Mouse (Mus musculus) retina, adult 2 months (tissue): ENCODE results near the gene Shmt1.
"Not testable (repeated sequence)": the region's sequence is repeated elsewhere in the genome, so short reads cannot be mapped to it uniquely, and the experiment has no call there.

Source experiments
- DNase-seq: peaks from one replicate; pipeline ENCODE4 v3.0.0-alpha.2; 2012; ENCODE audit warnings: low read depth, low spot score

Gene Shmt1

GRCm38 (mm10) chr11:60811618-60812017 lies at the start of gene Shmt1:
Gene Shmt1 (minus strand): TSS chr11:60811718.
- DNase-seq = not testable (repeated sequence)

- no peak for DNase-seq
These were observed 45.1 kb upstream of the Shmt1 start for GRCm38 (mm10) chr11:60856587-60856986.

- no peak for DNase-seq
These were observed 33.9 kb upstream of the Shmt1 start for GRCm38 (mm10) chr11:60845415-60845814.

- DNase-seq = no peak
These were observed 31.9 kb upstream of the Shmt1 start for GRCm38 (mm10) chr11:60843412-60843811.

- DNase-seq = no peak
These were observed 30.1 kb upstream of the Shmt1 start for GRCm38 (mm10) chr11:60841467-60842200.

GRCm38 (mm10) chr11:60837644-60838406 lies 26.3 kb upstream of the Shmt1 start:
- no peak for DNase-seq

GRCm38 (mm10) chr11:60836897-60837296 lies 25.4 kb upstream of the Shmt1 start:
- DNase-seq = no peak

- DNase-seq = peak; percentile 87
These were observed 19.0 kb upstream of the Shmt1 start, which contains the start of gene Dhrs7b for GRCm38 (mm10) chr11:60830433-60831052. Gene Dhrs7b (plus strand): TSS chr11:60830631.

- no peak for DNase-seq
These were observed 17.4 kb upstream of the Shmt1 start for GRCm38 (mm10) chr11:60828903-60829302.

GRCm38 (mm10) chr11:60827241-60827945 lies 15.9 kb upstream of the Shmt1 start:
- DNase-seq = no peak

GRCm38 (mm10) chr11:60826700-60827099 lies 15.2 kb upstream of the Shmt1 start:
- no peak for DNase-seq

GRCm38 (mm10) chr11:60825191-60825590 lies 13.7 kb upstream of the Shmt1 start:
- DNase-seq = no peak

GRCm38 (mm10) chr11:60823771-60824170 lies 12.3 kb upstream of the Shmt1 start:
- DNase-seq = no peak

- no peak for DNase-seq
These were observed 4.9 kb upstream of the Shmt1 start for GRCm38 (mm10) chr11:60816398-60816797.

GRCm38 (mm10) chr11:60811054-60811460 lies 461 bp downstream of the Shmt1 start:
- peak; percentile 53 for DNase-seq

- no peak for DNase-seq
These were observed 1.2 kb downstream of the Shmt1 start for GRCm38 (mm10) chr11:60810046-60810965.

GRCm38 (mm10) chr11:60809546-60809945 lies 2.0 kb downstream of the Shmt1 start:
- DNase-seq = no peak

- no peak for DNase-seq
These were observed 3.0 kb downstream of the Shmt1 start for GRCm38 (mm10) chr11:60808286-60809070.

- no peak for DNase-seq
These were observed 10.6 kb downstream of the Shmt1 start for GRCm38 (mm10) chr11:60800892-60801291.

- DNase-seq = no peak
These were observed 11.5 kb downstream of the Shmt1 start for GRCm38 (mm10) chr11:60799977-60800376.
